8 mouse cellular contexts compared by ENCODE assay signal in genomic region chr15:82338593-82339112, GRCm38 (mm10). TPM values are rescaled to one million over a fixed set of nuclear protein-coding genes. Genes with fewer than 3 reads are reported as not detected.
DNase-seq lines count a peak whose midpoint lies in the region; ATAC-seq and TF ChIP-seq lines count a peak whose summit lies in the region.

Gene Naga, minus strand, starts transcription at chr15:82338925.
Gene Pheta2, plus strand, starts transcription at chr15:82338942.
Gene Smdt1, plus strand, starts transcription at chr15:82338959.

- peaks cover 7% of the 10 kb centered on the region for H3K4me1 ChIP-seq in bone marrow macrophage, adult 2 months (ENCODE audit: control insufficient read depth, insufficient read depth, low read length)
- H3K4me1 ChIP-seq in embryonic fibroblast, embryonic 13.5 days (ENCODE audit: control insufficient read depth, insufficient read depth, low read length): peaks cover 5% of the 10 kb centered on the region; the same call in 1 of the 2 replicates
- peaks cover 16% of the 10 kb centered on the region for H3K4me1 ChIP-seq in kidney, embryonic 14.5 days (ENCODE audit: control insufficient read depth, insufficient read depth, low read length)
- H3K4me1 ChIP-seq in limb, embryonic 15.5 days: peaks cover 49% of the 10 kb centered on the region

- no peaks in the 10 kb centered on the region for H3K9me3 ChIP-seq in kidney, embryonic 14.5 days (ENCODE audit: control insufficient read depth, low read length)
- H3K9me3 ChIP-seq in limb, embryonic 15.5 days: no peaks in the 10 kb centered on the region

- H3K4me2 ChIP-seq in kidney, embryonic 14.5 days (replicated peaks; ENCODE audit: low read depth, low read length): peak within 1 kb of the TSS; percentile 72
- H3K4me2 ChIP-seq in limb, embryonic 15.5 days: peak within 1 kb of the TSS; percentile 62

- WGBS in kidney, embryonic 14.5 days: 0% methylated on average over 39 of the region's 41 CpGs
- under 1% methylated on average over 41 of the region's 41 CpGs for WGBS in limb, embryonic 15.5 days

- no peak for TF ChIP-seq CTCF in bone marrow macrophage, adult 2 months (IDR thresholded peaks at IDR 0.05; ENCODE audit: low read depth, low read length)
- TF ChIP-seq CTCF in embryonic fibroblast, embryonic 13.5 days (IDR thresholded peaks at IDR 0.05; ENCODE audit: borderline replicate concordance, insufficient read depth, low read length): no peak

- H3K9ac ChIP-seq in kidney, embryonic 14.5 days (ENCODE audit: low read depth, low read length): peak within 1 kb of the TSS; percentile 65
- peak within 1 kb of the TSS; percentile 53 for H3K9ac ChIP-seq in limb, embryonic 15.5 days

- DNase-seq in A20 (ENCODE audit: low read depth, low spot score): peak; percentile 98
- DNase-seq in heart, adult 9 months (ENCODE audit: low spot score in 2 of 2): peak; percentile 98
- peak; percentile 80 to 85 for DNase-seq in monocyte, adult 2 months (ENCODE audit: low read depth in 1 of 2, low spot score in 2 of 2)
- peak; percentile 93 to 96 for DNase-seq in spleen, postnatal 36 days (ENCODE audit: low spot score in 2 of 2)

- TF ChIP-seq POLR2A in bone marrow macrophage, adult 2 months (IDR thresholded peaks at IDR 0.05; ENCODE audit: borderline replicate concordance, low read depth, low read length): peak; percentile 74; the same call in 1 of the 2 replicates
- peak; percentile 57; the same call in 1 of the 2 replicates for TF ChIP-seq POLR2A in embryonic fibroblast, embryonic 13.5 days (IDR thresholded peaks at IDR 0.05; ENCODE audit: low read depth, low read length)

- peak; percentile 88 for ATAC-seq in kidney, embryonic 14.5 days (ENCODE audit: low FRiP score, low TSS enrichment)
- ATAC-seq in limb, embryonic 15.5 days (ENCODE audit: insufficient number of reproducible peaks, low FRiP score, low TSS enrichment, low read depth): peak; percentile 87

- peaks cover 27% of the 10 kb centered on the region for H3K36me3 ChIP-seq in kidney, embryonic 14.5 days (ENCODE audit: control insufficient read depth, insufficient read depth, low read length)
- H3K36me3 ChIP-seq in limb, embryonic 15.5 days: peaks cover 36% of the 10 kb centered on the region

- H3K27ac ChIP-seq in bone marrow macrophage, adult 2 months (ENCODE audit: insufficient read depth, low read depth, low read length): peak within 1 kb of the TSS; percentile 60
- no peak within 1 kb of the TSS for H3K27ac ChIP-seq in embryonic fibroblast, embryonic 13.5 days (ENCODE audit: insufficient read depth, low read length)
- H3K27ac ChIP-seq in kidney, embryonic 14.5 days (ENCODE audit: low read depth, low read length): peak within 1 kb of the TSS; percentile 30; the same call in 1 of the 2 replicates
- H3K27ac ChIP-seq in limb, embryonic 15.5 days: peak within 1 kb of the TSS; percentile 70

- peak within 1 kb of the TSS; percentile 80 for H3K4me3 ChIP-seq in bone marrow macrophage, adult 2 months (ENCODE audit: insufficient read depth, low read length)
- peak within 1 kb of the TSS; percentile 61 for H3K4me3 ChIP-seq in embryonic fibroblast, embryonic 13.5 days (ENCODE audit: insufficient read depth, low read length)
- peak within 1 kb of the TSS; percentile 53 for H3K4me3 ChIP-seq in kidney, embryonic 14.5 days (ENCODE audit: low read length)
- H3K4me3 ChIP-seq in limb, embryonic 15.5 days: peak within 1 kb of the TSS; percentile 60

- no peaks in the 10 kb centered on the region for H3K27me3 ChIP-seq in kidney, embryonic 14.5 days (ENCODE audit: control insufficient read depth, insufficient read depth, low read length)
- no peaks in the 10 kb centered on the region for H3K27me3 ChIP-seq in limb, embryonic 15.5 days

RNA-seq across cellular contexts. Expression of gene Naga, which starts in this region (rescaled TPM):
- 168 and 171 TPM in 2 replicates for polyA plus RNA-seq in bone marrow macrophage, adult 2 months (2012; ENCODE audit: insufficient read depth, insufficient read length, missing spikeins)
- polyA plus RNA-seq in embryonic fibroblast, embryonic 13.5 days (2011; ENCODE audit: insufficient read length, low read depth, missing spikeins): 42.6 and 42.8 TPM in 2 replicates
- polyA plus RNA-seq in kidney, embryonic 14.5 days (2014; fragmentation: Nextera tagmentation; extraction: Ambion mirVana): 43.6 and 57.3 TPM in 2 replicates
- 56.6 and 62.5 TPM in 2 replicates for polyA plus RNA-seq in limb, embryonic 15.5 days (2015; fragmentation: Nextera tagmentation; extraction: Ambion mirVana)

RNA-seq across cellular contexts. Expression of gene Pheta2, which starts in this region (rescaled TPM):
- polyA plus RNA-seq in bone marrow macrophage, adult 2 months (2012; ENCODE audit: insufficient read depth, insufficient read length, missing spikeins): 2.5 and 5.3 TPM in 2 replicates
- polyA plus RNA-seq in embryonic fibroblast, embryonic 13.5 days (2011; ENCODE audit: insufficient read length, low read depth, missing spikeins): 3.1 and 8.1 TPM in 2 replicates
- polyA plus RNA-seq in kidney, embryonic 14.5 days (2014; fragmentation: Nextera tagmentation; extraction: Ambion mirVana): 4.7 and 8.9 TPM in 2 replicates
- polyA plus RNA-seq in limb, embryonic 15.5 days (2015; fragmentation: Nextera tagmentation; extraction: Ambion mirVana): 22.9 and 25.0 TPM in 2 replicates

RNA-seq across cellular contexts. Expression of gene Smdt1, which starts in this region (rescaled TPM):
- 206 and 221 TPM in 2 replicates for polyA plus RNA-seq in bone marrow macrophage, adult 2 months (2012; ENCODE audit: insufficient read depth, insufficient read length, missing spikeins)
- polyA plus RNA-seq in embryonic fibroblast, embryonic 13.5 days (2011; ENCODE audit: insufficient read length, low read depth, missing spikeins): 99.2 and 103 TPM in 2 replicates
- 276 and 306 TPM in 2 replicates for polyA plus RNA-seq in kidney, embryonic 14.5 days (2014; fragmentation: Nextera tagmentation; extraction: Ambion mirVana)
- polyA plus RNA-seq in limb, embryonic 15.5 days (2015; fragmentation: Nextera tagmentation; extraction: Ambion mirVana): 262 and 273 TPM in 2 replicates
